Mouse (Mus musculus): ENCODE results near the gene Nhsl1. TPM values are rescaled to one million over a fixed set of nuclear protein-coding genes. Genes with fewer than 3 reads are reported as not detected.
"Not testable (repeated sequence)": the region's sequence is repeated elsewhere in the genome, so short reads cannot be mapped to it uniquely, and the experiment has no call there.

Gene Nhsl1
- total RNA-seq, 2 experiments from 2014 or later: 62.0 to 66.6 TPM

DNA sequence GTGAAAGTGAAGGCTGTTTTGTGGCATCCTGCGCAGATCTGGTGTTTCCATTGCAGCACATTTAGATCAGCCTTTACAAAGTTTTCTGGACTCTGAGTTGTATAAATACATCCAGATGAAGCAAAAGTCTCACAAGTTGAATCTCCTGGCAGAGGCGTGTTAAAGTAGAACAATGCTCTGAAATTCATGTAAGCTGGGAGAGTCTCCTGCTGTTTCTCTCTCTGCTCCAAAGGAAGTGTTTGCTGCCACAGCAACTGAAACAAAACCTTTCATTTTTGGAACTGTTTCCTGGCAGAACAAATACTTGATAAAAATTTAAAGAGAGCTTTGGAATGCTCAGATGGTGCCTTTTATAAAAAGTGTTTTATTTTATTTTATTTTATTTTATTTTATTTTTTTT is 118.8 kb downstream of the Nhsl1 start:
- no peak for DNase-seq (ENCODE audit: low spot score in 2 of 2)

DNA sequence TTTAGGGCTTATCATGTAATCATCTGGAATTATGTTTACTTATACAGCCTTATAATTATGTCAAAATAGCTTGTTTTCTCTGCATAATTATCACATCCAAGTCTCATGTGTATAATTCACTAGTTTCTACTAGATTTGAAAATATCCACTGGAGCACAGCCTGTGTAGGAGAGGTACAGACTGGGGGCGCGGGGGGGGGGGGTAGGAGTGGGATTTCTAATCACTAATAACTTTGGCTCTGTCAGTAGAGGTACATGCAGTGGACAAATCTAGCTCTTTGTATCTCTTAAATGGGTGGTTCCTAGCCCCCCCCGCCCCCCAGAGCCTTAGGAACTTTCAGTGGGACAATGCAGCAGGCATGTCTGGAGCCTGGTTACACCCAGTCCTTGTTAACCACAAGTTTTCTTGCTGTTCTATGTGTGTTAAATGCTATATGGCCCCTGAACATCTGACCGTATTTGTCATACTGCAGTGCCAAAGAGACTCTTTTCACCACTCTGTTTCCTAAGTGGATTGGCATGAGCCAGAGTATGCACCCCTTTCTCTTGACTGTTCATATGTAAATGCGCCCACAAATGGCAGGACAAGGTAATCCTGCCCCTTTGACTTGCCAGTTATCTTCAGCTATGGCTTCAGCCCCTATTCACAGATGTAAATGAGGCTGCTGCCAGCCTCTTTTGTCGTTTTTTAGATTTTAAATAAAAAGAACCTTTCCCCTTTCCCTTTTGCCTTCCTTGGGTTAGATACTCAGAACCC is 127.0 kb downstream of the Nhsl1 start:
- DNase-seq (ENCODE audit: low spot score in 2 of 2): no peak

- no peak for DNase-seq (ENCODE audit: low spot score in 2 of 2)
Observed at GRCm38 (mm10) chr10:18446359-18446820, 127.6 kb downstream of the Nhsl1 start.

DNA sequence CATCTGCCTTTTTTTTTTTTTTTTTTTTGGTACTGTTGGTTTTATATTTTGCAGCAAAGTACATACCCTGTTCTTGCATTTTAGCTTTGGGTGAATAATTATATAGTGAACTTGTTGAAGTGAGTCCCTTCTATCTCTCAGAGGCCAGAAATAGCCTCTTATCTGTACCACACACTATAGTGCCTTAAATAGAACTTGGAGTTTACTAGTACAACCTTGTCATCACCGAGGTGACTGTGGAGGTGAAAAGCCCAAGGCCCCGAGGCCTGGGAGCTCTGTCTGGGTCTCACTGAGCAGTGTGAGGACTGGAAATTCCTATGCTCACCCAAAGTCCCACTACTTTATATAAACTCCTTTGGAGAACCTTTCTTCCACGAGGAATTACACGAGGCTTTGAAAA is 128.5 kb downstream of the Nhsl1 start:
- no peak for DNase-seq (ENCODE audit: low spot score in 2 of 2)

- not testable (repeated sequence) for DNase-seq (ENCODE audit: low spot score in 2 of 2)
Observed at GRCm38 (mm10) chr10:18448896-18449295, 130.1 kb downstream of the Nhsl1 start.

- DNase-seq (ENCODE audit: low spot score in 2 of 2): peak; percentile 83 to 88
Observed at GRCm38 (mm10) chr10:18453380-18453779, 134.6 kb downstream of the Nhsl1 start.

DNA sequence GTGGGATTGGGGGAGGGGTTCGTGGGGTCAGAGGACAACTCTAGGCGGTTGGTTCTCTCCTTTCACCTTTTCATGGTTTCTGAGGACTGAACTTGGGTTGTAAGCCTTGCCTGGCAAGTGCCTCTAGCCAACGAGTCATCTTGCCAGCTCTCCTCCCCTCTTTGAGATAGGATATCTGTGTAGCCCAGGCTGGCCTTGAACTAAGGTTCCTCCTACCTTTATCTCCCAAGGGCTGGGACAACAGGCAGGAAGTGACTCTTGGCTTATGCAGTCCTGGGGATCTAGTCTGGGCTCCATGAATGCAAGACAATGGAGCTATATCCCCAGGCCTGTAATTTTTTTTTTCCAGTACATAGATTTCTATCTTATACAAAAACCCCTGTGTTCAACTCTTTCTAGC is 135.4 kb downstream of the Nhsl1 start:
- no peak for DNase-seq (ENCODE audit: low spot score in 2 of 2)

- DNase-seq (ENCODE audit: low spot score in 2 of 2): no peak
Observed at GRCm38 (mm10) chr10:18455301-18455920, 136.6 kb downstream of the Nhsl1 start.

DNA sequence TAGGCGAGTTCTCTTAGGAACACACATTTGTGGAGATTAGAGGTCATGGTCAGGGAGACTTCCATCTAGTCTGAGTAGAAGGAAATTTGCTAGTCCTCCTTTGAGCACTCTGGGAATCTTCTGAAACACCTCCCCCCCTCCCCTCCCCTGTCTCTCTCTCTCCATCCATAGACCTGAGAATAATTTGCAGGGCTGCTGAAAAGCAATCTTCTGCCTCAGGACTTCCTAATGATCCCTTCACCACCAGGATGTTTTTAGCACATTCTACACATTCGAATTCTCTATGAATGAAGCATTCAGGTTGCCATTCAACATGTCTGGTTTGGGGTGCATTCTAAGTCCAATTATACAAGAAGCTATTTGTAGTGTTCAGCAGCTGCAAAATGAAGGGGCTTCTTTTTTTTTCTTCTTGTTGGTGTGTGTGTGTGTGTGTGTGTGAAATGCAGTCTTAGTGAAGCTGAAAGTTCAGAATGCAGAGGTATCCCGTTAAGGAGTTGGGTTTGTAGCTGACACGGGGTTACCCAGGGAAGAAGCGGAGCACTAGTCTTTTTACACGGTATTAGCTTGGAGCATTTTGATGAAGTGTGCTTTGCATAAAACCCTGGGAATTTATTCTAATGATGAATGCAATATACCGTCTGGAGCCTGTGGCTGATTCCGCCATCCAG is 139.2 kb downstream of the Nhsl1 start:
- no peak for DNase-seq (ENCODE audit: low spot score in 2 of 2)

GRCm38 (mm10) chr10:18461336-18461735 is 142.6 kb downstream of the Nhsl1 start:
- no peak for DNase-seq (ENCODE audit: low spot score in 2 of 2)

- DNase-seq (ENCODE audit: low spot score in 2 of 2): no peak
Observed at GRCm38 (mm10) chr10:18463071-18463841, 144.5 kb downstream of the Nhsl1 start.

DNA sequence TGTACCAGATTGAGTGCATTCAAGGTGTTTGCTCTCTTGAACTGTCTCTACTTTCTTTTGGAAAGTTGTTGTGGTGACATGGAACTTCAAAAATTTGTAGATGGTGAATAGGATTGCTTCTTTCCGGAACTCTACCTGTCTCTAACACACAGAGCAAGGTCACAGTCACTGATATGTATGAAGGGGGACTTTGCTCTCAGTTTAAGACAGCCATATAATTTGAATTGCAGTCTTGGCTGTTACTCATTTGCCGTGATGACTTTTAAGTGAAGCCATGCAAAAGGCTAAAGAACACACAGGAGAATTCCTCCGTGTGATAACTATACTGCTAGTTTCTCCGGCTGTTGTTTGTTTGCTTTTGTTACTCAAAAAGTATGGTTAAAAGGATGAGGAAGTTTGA is 149.6 kb downstream of the Nhsl1 start:
- no peak for DNase-seq (ENCODE audit: low spot score in 2 of 2)

- DNase-seq (ENCODE audit: low spot score in 2 of 2): no peak
Observed at GRCm38 (mm10) chr10:18469279-18470135, 150.7 kb downstream of the Nhsl1 start.

DNA sequence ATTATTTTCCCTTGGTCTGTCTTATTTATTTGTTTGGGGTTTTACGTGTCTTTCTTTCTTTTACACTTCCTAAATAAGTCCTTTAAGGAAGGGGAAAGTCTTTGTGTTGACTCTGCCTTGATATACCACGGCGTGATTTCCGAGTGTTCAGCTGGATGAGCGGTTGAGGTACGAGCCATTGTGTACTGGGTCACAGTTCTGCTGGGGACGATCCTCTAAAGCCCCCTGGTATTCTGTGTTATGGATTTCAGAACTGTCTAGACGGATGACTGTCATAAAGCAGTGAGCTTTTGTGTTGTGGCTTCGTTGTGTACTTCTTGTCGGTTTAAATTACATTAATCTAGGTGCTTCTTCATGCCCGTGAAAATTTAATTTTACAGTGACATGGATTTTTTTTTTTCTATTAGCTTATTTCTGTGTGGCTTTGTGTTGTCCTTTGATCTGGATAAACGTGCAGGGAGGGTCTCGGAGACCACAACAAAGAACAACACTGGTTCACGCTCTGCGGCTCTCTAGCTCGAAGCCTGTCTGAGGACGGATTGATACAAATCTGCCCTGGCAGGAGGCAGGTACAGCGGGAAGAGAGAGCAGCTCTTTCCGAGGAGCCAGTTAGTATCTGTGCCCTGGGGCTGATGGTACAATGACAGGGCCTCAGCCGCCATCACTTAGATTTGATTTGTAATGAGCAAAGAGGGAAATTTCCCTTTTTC is 151.7 kb downstream of the Nhsl1 start:
- DNase-seq (ENCODE audit: low spot score in 2 of 2): no peak

DNA sequence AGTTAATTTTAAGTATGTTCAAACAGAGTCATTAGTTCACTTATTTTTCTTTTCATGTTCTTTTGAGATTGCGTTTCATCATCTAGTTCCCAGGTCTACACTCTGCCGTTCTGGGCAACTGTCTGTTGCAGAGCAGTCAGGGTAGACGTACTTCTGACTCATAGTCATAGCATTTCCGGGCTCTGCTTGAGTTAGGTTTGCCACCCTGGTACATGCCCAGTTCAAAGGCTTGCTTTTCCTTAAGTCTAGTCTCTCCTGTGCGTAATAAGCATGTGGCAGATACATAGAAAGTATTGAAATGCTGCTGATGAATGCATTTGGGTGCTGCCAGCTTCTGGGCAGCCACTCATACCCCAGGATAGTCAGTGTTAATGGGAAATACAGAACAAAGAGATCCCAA is 152.9 kb downstream of the Nhsl1 start:
- DNase-seq (ENCODE audit: low spot score in 2 of 2): no peak

DNA sequence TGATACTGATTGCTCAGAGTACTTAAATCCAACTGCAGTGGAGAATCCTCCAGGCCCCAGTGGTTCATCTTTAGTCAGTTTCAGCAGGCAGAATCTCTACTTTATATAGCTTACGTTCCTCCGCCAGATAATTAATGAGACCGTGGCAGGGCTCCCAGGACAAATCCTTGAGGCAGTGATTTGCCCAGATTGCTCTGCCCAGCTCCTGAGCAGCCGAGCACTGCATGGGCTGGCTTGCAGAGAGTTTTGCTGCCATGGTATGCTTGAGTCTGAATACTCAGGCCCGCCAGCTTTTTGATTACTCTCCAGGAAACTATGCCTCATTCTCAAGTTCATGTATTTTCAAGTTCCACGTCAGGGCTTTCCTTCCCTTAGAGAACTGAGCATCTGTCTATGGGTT is 156.3 kb downstream of the Nhsl1 start:
- DNase-seq (ENCODE audit: low spot score in 2 of 2): no peak

DNA sequence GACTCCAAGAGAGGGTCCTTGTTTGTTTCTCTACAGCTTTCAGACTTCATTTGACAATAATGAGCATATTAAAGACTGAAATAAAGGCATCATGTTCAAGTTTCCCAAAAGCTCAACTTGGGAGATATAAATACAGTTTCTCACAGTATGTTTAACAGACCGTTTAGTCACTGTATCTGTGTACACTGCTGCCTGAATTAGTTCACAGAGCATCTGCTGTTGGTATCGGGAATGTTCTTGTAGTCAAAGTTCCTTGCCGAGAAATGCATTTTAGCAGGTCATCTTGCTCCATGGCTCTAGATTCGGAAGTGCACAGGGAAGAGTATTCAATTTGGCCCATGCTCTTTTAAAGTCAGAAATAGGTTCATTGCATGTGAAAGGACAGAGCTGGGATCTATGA is 159.5 kb downstream of the Nhsl1 start:
- DNase-seq (ENCODE audit: low spot score in 2 of 2): no peak

- DNase-seq (ENCODE audit: low spot score in 2 of 2): no peak
Observed at GRCm38 (mm10) chr10:18479285-18479684, 160.5 kb downstream of the Nhsl1 start.

DNA sequence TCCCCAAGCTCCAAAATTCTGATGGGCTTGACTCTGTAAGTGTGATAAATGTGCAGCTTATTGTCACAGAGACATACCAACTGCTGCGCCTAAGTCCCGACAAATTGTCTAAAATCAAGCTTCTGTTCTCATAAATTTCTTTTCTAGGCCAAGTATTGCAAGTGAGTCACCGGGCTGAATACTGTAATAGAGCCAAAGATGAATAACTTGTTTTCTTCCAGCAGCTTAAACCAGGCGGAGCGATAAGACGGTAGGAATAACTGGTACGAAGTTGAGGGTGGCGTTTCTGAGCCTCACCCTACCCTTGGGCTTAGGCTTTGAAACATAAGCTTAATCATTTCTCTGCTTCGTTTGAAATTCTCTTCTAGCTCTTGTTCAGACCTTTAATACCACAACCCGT is 162.1 kb downstream of the Nhsl1 start:
- DNase-seq (ENCODE audit: low spot score in 2 of 2): no peak

DNA sequence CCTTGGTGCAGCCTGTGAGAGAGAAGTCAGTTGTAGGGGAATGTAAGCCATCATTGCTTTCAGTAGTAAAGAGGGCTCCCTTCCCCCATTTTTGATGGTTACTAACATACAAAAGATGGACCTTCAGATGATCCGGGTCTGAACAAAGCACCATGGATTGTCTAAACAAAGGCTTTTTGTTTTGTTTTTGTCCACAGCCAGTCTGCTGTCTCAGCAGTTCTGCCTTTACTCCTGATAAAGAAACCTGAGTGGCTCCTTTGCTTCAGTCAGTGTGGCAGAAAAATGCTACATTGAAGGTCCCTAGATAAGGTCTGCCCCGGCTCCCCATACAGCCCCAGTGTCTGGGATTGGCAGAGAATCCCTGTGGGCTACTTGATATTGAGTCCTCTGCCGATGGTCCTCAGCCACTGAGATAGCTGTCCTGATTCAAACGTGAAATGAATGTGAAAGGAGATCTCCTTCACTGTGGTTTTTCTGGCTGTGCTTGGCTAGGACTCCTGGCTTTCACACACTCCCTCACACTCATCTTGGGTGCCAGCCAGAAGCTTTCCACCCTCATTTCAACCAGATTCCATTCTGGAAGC is 163.9 kb downstream of the Nhsl1 start:
- DNase-seq (ENCODE audit: low spot score in 2 of 2): peak; percentile 45 to 67

Data from layer of hippocampus, postnatal 10 days (tissue).